Mouse (Mus musculus): Measurements from ENCODE around the gene Hrh3.

DNA sequence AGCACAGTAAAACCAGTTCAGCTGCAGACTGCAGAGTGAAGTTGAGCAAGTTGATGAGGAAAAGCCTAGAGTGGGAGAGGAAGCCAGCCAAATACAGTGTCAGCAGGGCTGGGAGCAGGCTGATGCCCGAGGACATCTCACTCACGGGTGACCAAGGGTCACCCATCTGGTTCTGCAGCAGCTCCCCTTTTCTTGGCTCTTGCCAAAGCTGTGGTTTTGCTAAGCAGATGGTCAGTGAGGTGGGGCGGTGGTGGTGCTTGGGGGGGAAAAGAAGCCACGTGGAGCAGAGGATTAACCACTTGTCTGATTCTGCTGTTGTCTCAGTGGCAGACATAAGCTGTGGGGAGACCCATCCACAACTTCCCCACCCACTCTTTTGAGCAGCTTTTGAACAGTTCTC, 21.9 kb upstream of the Hrh3 start:
- TF ChIP-seq CTCF (IDR thresholded peaks at IDR 0.05; ENCODE audit: insufficient read depth, low read length) = no peak
- no peak for TF ChIP-seq POLR2A (IDR thresholded peaks at IDR 0.05; ENCODE audit: borderline replicate concordance, extremely low read depth, low read depth, low read length)
